Mouse (Mus musculus) small intestine, adult 2 months (tissue): Measurements from ENCODE around the gene Ttc7b.

ENCODE experiments used
- CTCF ChIP-seq: fragments of 200-500 bp; IDR thresholded peaks from 2 replicates; pipeline ENCODE4 v1.5.1; 2012; ENCODE audit warnings: low read depth, mild to moderate bottlenecking, control low read depth, inconsistent platforms, low read length, moderate library complexity, mixed read lengths; ENCODE audit not compliant: insufficient replicate concordance, insufficient read length; ENCODE audit errors: extremely low read depth
- POLR2A ChIP-seq: fragments of 200-500 bp; IDR thresholded peaks from 2 replicates; pipeline ENCODE4 v1.6.1; 2012; ENCODE audit warnings: low read depth, mild to moderate bottlenecking, control low read depth, inconsistent platforms, low read length, moderate library complexity

DNA sequence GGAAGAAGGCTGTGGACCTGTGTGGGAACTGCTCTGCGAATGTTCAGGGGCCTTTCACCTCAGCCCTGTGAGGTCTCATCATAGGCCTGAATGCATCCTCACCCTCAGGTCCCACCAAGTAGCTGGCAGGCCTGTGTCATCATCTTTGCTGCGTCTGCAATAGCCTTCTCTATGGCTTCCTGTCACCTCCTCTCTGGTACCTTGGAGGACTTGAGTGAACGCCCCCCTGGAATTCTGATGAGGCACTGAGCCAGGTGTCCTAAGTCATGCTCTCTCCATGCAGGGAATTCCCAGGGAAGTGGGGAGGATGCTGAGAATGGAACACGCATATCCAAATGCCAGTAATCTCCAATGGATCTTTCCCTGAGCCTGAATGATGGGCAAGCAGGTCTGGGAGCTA lies 255.7 kb downstream of the Ttc7b start:
- TF ChIP-seq POLR2A (no peak), CTCF (no peak)
